Mouse (Mus musculus) spleen, postnatal 36 days (tissue): Measurements from ENCODE around the gene Sesn1.

Experiments used
- DNase-seq, 2 experiments: peaks; one replicate each; pipeline ENCODE4 v3.0.0; 2022; ENCODE audit warnings: low spot score in 2 of 2, mixed read lengths in 1 of 2

Gene Sesn1

DNA sequence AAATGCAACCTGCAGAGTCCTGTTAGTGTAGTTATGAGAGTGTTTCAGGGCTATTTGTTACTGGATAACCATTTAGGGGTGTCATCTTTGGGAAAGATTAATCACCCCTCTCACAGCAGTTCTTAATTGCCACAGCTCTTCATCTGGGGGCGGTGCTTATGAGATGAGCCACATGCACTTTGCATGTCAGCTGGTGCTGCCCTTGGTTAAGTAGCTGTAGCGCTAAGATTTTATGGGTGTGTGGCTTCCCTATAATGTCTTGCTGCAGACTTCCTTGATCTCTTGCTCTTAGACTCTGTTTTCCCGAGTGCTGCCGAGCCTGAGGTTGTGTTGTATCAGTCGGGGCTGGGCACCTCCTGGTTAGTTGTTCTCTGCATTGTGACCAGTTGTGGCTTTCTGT, 58.2 kb downstream of the Sesn1 start:
- DNase-seq: no peak

DNA sequence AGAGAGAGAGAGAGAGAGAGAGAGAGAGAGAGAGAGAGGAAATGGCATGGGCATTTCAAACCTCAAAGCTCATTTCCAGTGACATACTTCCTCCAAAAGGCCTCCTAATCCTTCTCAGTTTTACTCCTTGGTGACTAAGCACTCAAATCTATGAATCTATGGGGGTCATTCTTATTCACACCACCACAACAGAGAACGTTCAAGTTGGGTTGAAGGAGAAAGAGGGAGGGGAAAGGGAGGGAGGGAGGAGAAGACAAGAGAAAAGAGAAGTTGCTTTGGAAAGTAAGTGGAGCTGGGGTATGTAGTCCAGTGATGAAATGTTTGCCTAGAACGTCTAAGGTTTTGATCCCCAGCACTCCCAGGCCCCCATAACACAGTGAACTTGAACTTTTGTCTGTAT, 60.4 kb downstream of the Sesn1 start:
- DNase-seq: no peak

GRCm38 (mm10) chr10:41871564-41871963, 61.8 kb downstream of the Sesn1 start:
- DNase-seq: no peak

DNA sequence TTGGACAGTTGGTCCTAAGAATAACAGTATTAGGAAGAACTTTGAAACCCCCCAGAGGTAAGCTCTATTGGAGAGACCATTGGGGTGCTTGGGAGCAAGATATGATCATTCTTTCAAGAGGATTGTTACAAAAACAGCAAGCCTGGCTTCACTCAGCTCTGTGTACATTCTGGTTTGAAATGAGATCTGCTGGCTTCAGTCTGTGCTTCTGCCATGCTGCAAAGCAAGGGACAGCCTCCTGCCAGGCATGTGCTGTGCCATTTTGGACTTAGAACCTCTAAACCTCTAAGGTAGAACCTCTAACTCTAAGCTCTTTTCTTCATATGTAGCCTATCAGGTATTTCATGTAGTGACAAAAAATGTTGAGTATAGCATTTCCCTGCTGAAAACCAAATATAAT, 65.9 kb downstream of the Sesn1 start:
- DNase-seq: no peak

DNA sequence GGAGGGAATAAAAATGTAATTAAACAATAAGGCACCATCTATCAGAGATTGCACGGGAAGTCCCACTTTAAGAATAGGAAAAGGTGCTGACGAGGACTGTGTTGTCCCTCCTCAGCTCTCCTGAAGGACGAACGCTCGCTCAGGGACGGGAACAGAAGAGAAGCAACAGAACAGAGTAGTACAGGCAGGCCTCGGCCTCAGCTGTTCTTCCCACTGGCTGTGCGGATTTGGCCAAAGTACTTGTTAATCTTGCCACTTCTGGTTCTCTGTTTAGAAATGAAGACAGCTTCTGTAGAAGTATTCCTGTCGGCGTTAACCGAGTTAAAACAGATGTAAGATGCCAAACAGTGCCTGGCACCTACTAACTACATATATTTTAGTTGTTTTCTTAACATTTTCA, 68.6 kb downstream of the Sesn1 start:
- DNase-seq: no peak

GRCm38 (mm10) chr10:41879675-41880074, 69.9 kb downstream of the Sesn1 start:
- DNase-seq: no peak

GRCm38 (mm10) chr10:41880206-41880605, 70.5 kb downstream of the Sesn1 start:
- DNase-seq: no peak

- DNase-seq: peak in 1 of 2 experiments; percentile 45
These were observed 71.0 kb downstream of the Sesn1 start for GRCm38 (mm10) chr10:41880777-41881176.

DNA sequence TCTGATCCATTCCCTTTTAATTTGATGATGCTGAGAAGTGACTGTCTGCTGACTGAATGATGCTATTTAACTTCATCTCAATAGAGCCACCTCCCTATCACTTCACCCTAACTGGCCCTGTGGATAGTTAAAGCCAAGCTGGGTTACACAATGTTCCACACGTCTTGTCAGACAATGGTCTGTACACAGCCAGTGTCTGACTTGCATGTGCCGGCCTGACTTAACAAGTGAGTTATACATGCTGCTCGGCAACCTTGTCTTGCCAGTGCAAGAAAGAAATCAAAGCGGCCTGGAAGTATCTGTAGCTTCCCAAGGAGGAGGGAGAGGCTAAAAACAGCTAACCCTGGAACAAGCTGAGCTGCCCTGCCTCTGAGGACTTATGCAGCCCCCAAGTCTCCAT, 71.7 kb downstream of the Sesn1 start:
- DNase-seq: no peak

- no peak for DNase-seq
These were observed 74.2 kb downstream of the Sesn1 start for GRCm38 (mm10) chr10:41883741-41884575.

- peak; percentile 94 for DNase-seq
These were observed 77.5 kb downstream of the Sesn1 start for GRCm38 (mm10) chr10:41887080-41887821.

GRCm38 (mm10) chr10:41888365-41888941, 78.7 kb downstream of the Sesn1 start:
- peak in 1 of 2 experiments; percentile 48 for DNase-seq

- DNase-seq: no peak
These were observed 79.8 kb downstream of the Sesn1 start for GRCm38 (mm10) chr10:41889566-41889965.

DNA sequence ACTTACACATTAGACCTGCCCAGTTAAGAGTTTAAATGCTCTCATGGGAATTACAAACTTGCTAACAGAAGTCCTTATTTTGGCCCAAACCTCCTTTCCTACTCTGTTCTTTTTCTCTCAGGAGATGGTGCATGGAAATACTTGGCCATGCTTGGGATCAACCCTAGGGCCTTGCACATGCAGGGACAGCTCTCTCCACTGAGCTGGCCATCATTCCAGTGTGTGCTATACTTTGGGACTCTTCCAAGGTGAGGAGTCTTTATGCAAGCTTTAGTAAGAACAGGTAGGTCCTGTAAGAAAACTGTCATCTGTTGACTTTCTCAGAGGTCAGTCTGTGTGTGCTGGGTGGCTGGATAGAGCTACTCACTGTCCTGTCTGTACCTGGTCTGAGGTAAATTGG, 80.8 kb downstream of the Sesn1 start:
- DNase-seq: no peak

DNA sequence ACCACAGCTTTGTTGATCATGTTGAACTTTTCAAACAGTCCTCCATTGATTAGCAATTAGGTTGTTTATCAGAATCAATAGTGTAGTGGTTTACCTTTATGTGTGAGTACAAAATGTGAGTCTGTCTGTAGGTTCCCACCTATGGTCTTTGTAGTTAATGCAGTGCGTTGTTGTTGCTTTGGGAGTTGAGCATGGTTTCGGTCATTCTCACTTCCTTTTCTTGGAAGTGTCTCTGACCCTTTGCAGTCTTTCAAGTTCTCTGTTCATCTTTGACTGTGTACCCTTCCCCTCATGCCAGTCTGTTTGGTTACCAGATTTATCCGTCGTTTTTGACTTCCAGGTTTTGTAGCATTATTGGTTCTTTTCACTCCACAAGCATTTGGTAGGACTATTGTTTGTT, 81.6 kb downstream of the Sesn1 start:
- peak; percentile 49 to 50 for DNase-seq

DNA sequence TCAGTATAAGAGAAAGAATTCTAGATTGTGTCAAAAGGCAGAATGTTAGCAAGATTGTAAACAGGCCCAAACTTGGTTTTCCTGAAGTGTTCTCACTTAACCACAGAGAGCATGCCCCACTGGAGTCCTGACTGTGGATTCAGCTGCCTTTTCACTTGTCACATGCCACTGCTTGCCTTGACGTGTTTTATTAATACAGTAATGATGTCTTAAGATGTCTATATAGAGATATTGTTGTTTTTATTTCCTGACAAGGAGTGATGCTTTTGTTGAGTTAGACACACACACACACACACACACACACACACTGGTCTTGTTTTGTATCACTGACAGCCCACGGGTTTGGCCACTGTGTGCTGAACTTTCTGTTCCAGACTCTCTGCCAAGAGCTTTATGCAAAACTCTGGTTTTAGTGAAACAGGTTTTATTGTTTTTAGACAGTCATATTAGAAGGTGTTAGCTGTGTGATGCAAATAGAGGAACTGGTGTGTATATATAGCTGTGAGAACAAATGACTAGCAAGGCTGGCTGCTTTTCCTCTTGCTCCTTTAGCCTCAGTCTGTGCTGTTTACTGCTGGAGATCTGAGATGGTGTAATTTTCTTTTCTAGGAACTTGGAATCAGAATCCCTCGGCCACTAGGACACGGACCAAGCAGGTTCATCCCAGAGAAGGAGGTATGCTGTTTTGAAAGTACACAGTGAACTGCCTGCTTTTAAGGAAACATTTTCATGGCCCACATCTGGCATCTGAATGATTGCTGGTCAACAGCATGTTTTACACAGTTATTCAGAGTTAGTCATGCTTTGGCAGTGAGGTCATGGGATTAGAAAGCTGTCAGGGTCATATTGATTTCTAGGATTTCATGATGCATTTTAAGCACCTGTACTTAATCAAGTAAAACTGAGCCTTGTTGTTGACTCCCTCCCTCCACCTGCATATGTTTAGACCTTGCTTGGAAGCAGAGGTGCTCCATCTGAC, 84.0 kb downstream of the Sesn1 start:
- peak; percentile 72 to 74 for DNase-seq

- no peak for DNase-seq
These were observed 86.7 kb downstream of the Sesn1 start for GRCm38 (mm10) chr10:41896425-41896824.

DNA sequence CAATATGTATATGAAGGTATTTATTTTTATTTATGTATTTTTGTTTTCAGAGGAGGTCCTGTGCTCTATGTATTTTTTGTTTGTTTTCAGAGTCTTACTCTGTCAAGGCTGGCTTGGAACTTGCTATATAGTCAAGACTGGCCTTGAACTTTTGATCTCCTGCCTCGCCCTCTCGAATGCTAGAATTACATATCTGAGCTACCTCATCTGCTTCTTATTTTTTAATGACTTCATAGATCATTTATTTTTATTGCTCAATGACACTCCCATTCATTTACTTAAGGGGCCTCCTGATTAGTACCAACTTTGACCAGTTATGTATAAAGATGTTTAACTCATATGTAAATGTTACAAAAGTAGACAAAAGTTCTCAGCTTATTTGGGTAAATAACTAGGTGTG, 87.1 kb downstream of the Sesn1 start:
- DNase-seq: no peak

GRCm38 (mm10) chr10:41901456-41901855, 91.7 kb downstream of the Sesn1 start:
- no peak for DNase-seq

DNA sequence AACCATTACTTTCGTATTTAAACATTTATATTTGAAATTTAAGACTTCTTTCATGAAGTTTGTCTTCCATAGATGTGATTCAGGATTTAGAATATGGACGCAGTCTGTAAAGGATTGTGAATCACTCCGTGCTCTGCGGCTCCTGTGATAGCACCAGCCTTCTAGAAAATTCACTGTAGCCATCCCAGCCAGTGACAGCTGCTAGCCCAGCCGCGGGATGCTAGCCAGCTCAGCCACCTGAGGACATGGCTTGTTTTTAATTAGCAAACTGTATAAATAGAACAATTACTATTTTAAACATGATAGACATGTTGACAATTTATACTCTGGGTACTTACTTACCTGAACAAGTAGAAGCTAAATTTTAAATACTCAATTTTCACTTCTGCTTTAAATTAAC, 92.1 kb downstream of the Sesn1 start:
- no peak for DNase-seq

GRCm38 (mm10) chr10:41907473-41907872, 97.7 kb downstream of the Sesn1 start:
- DNase-seq: no peak

DNA sequence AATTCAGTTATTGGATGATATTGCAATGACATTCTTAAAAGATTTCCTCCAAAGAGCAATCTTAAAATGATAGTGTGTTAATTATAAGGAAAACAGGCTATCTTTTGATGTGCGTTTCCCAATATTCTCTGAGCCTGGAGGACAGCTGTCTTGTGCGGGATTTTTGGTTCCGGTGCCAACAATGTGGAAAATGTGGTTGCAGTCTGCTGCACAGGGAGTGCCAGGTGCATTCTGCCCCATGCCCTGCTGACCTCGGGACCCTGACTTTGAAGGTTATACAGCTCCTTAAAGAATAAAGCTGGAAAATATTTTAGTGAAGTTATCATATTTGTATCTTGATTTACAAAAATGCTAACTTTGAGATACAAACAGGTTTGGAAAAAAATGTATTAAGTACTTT, 98.2 kb downstream of the Sesn1 start:
- DNase-seq: no peak
